Mouse (Mus musculus): ENCODE measurements around the gene Olfr605.
"Not testable (repeated sequence)": the region's sequence is repeated elsewhere in the genome, so short reads cannot be mapped to it uniquely, and the experiment has no call there.

The Olfr605 gene

DNA sequence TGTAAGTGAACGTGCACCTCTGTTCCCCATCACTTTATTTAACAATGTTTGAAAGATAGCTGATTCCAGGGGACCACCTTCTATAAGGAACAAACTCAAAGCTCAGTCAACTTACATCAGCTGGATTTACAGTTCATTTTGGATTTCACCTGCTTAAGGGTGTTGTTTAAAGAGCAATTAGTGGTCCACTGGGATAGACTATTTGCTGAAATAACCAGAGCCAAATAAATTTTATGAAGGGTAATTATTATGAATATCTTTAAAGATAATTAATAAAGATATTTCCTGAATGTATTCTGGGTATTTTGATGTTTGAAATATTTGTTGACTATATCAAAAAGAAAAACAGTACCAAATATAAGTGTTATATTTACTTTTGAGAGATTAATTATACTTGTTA lies at the start of gene Olfr605:
Gene Olfr605, minus strand, starts transcription at position 101 of the 400 bp plus-strand sequence.
- DNase-seq, result no peak

DNA sequence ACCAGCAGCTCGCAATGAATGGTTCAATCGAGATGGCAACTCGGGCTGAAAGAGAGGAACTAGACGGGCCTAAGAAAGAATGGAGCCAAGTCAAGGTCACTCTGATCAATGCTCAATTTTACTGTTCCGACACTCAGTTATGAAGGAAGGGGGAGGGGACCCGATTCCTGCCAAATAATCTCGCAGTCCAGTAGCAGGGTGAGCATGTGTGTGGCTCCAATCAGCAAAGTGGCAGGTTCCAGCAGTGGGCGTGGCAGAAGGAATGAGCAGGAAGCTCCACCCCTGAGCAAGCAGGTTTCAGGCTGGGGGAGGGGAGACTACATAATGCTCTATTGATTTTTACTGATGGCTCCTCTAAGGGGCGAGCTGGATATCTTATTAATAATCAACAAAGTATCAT lies 31.9 kb upstream of the Olfr605 start:
- DNase-seq, result not testable (repeated sequence)

- DNase-seq, result no peak
Measured at GRCm38 (mm10) chr7:103469577-103469976, 24.3 kb upstream of the Olfr605 start, which contains the start of gene Olfr608. TSS of gene Olfr608 (plus strand) at chr7:103469877.

DNA sequence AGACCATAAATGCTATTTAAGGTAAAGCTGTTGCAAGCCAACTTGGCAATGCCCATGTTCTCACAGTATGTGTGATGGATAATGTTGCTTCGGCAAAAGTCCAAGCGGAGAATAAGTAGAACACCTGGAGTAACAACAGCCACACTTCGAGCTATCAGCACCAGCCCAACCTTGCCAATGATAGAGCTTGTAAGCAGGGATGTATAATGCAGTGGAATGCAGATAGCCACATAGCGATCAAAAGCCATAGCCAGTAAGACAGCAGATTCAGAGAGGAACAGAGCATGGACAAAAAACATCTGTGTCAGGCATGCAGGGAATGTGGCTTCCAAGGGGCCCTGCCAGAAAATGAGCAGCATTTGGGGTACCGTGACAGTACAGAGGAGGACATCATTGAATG lies 15.4 kb upstream of the Olfr605 start:
- DNase-seq, result no peak

GRCm38 (mm10) chr7:103448746-103449145 lies 3.5 kb upstream of the Olfr605 start, which contains the start of gene Olfr606:
TSS of gene Olfr606 (plus strand) at chr7:103449046.
- no peak for DNase-seq

DNA sequence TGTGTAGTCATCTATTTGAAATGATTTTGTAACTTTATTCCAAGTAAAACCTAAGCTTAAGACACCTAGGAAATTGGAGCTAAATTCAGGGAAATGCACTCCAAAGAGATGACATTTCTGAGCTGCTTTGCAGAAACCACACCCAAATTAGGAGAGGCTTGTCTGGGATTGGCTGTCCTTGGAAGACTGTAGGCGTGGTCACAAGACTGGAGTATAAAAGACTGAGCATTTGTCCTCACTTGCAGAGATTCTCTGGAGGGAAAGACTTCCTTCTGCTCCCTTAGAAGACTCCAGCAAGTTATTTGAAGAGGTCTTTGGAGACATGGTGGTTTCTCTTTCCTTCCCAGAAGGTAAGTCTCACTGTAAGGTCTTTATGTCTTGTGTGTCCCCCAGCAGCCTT lies 30.5 kb downstream of the Olfr605 start, which contains the start of gene Usp17lc:
Gene Usp17lc, plus strand, starts transcription at position 301 of the 400 bp plus-strand sequence.
- DNase-seq, result not testable (repeated sequence)

DNA sequence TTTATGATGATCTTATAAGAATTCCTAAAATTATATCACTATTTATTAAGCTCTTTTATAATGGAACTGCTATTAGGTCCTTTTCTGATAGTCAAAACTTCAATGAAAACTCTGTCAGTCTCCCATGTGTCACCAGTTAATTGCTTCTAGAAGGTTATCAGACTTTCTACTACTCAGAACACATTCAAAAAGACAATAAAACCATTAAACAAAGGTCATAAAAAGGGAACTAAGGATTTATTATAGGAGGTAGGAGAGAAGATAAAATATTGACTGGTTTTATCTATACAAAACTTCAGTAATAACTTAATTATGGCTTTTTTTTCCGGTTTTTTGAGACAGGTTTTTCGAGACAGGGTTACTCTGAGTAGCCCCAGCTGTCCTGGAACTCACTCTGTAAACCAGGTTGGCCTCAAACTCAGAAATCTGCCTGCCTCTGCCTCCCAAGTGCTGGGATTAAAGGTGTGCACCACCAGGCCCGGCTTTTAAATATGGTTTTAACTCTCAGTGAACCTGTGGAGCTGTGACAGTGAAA lies 38.7 kb downstream of the Olfr605 start:
- not testable (repeated sequence) for DNase-seq

DNA sequence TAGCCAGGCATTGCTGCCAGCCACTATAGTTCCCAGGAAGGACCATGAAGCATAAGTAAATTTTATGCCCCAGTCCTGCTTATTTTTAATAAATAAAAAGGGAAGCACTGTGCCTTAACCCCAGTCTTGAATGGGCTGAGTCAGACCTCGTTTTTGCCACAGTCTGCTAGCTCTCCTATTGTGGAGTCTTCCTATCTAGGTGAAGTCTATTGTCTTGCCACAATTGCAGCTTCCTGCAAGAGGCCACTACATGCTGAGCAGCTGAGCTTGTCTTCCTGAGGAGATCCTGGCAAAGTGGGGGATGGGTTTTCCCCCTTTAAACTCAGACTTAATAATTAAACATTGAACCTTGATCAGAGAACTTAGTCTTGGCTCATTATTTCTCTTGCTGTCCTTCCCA lies 46.3 kb downstream of the Olfr605 start:
- DNase-seq, result no peak

DNA sequence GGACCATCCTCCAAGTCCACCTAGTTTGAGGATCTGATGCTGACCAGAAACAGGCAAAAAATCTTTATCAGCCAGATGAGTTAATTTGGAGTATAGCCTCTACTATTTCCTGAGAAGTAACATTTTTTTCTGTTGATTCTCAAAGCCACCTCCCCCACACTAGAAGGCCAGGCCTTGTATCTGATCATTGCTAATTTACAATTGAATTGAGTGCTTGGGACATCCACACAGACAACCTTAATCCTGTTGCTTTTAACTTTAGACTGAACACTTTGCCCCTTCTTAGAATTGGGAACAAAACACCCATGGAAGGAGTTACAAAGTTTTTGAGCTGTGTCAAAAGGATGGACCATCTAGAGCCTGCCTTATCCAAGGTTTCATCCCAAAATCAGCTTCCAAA lies 47.5 kb downstream of the Olfr605 start:
- no peak for DNase-seq

Measured in lung, adult 18-20 months (tissue).